Mouse (Mus musculus) limb, embryonic 13.5 days (tissue): ENCODE measurements around the gene Brwd1. TPM values are rescaled to one million over a fixed set of nuclear protein-coding genes. Genes with fewer than 3 reads are reported as not detected.
"Not testable (repeated sequence)": the region's sequence is repeated elsewhere in the genome, so short reads cannot be mapped to it uniquely, and the experiment has no call there.

Source experiments
- ATAC-seq: fragments of 200-750 bp; cut with Nextera tagmentation; 2 replicates; pipeline ENCODE4 v1.8.0; 2017; ENCODE audit warnings: low read depth, moderate number of reproducible peaks, moderate TSS enrichment; ENCODE audit not compliant: low FRiP score
- H3K27ac ChIP-seq: fragments of 300-500 bp; sonication (generic); 2 replicates; pipeline ENCODE4 v1.5.1; 2015; ENCODE audit warnings: inconsistent platforms, mild to moderate bottlenecking, moderate library complexity
- H3K27me3 ChIP-seq: fragments of 300-500 bp; sonication (generic); 2 replicates; pipeline ENCODE4 v1.6.1; 2015; ENCODE audit warnings: mild to moderate bottlenecking, inconsistent platforms
- H3K36me3 ChIP-seq: fragments of 300-500 bp; sonication (generic); 2 replicates; pipeline ENCODE4 v1.6.1; 2015; ENCODE audit warnings: inconsistent platforms, mild to moderate bottlenecking, moderate library complexity
- H3K4me1 ChIP-seq: fragments of 300-500 bp; sonication (generic); 2 replicates; pipeline ENCODE4 v1.6.1; 2015; ENCODE audit warnings: inconsistent platforms
- H3K4me2 ChIP-seq: fragments of 300-500 bp; sonication (generic); replicated peaks from 2 replicates; pipeline ENCODE4 v1.6.1; 2015; ENCODE audit warnings: inconsistent platforms, mild to moderate bottlenecking, moderate library complexity
- H3K4me3 ChIP-seq: fragments of 300-500 bp; sonication (generic); 2 replicates; pipeline ENCODE4 v1.5.1; 2015; ENCODE audit warnings: moderate library complexity, mild to moderate bottlenecking, inconsistent platforms
- H3K9ac ChIP-seq: fragments of 300-500 bp; sonication (generic); 2 replicates; pipeline ENCODE4 v1.6.1; 2015; ENCODE audit warnings: mild to moderate bottlenecking, inconsistent platforms
- H3K9me3 ChIP-seq: fragments of 300-500 bp; sonication (generic); 2 replicates; pipeline ENCODE4 v1.6.1; 2016; ENCODE audit warnings: inconsistent platforms
- WGBS: fragments of 180-500 bp; shearing (Covaris S2); methylation state at CpG from one replicate; pipeline ENCODE4 v1.1.7; 2015; 5-methylcytosine and 5-hydroxymethylcytosine counted together
- polyA plus RNA-seq: library from polyadenylated mRNA; unstranded; fragments of >200 nt; fragmentation: Nextera tagmentation; extraction: Ambion mirVana; gene quantifications from 2 replicates; pipeline ENCODE4 v1.2.1, GENCODE M21; 2015

Brwd1 gene
- polyA plus RNA-seq, 1 experiment from 2014 or later, result 109 TPM

- ATAC-seq, result no peak
- H3K4me2 ChIP-seq, result no peak overlapping the region
- no peak overlapping the region for H3K27ac ChIP-seq
- WGBS, result 90% methylated on average over 5 of the region's 5 CpGs
- H3K4me3 ChIP-seq, result no peak overlapping the region
- no peaks in the 10 kb centered on the region for H3K9me3 ChIP-seq
- H3K36me3 ChIP-seq, result peaks cover 70% of the 10 kb centered on the region
- no peaks in the 10 kb centered on the region for H3K4me1 ChIP-seq
- no peaks in the 10 kb centered on the region for H3K27me3 ChIP-seq
- H3K9ac ChIP-seq, result no peak overlapping the region
These were observed 83.0 kb downstream of the Brwd1 start for GRCm38 (mm10) chr16:95999291-95999690.

GRCm38 (mm10) chr16:95996156-95996555, 86.2 kb downstream of the Brwd1 start:
- H3K4me3 ChIP-seq, result no peak overlapping the region
- no peak overlapping the region for H3K9ac ChIP-seq
- WGBS, result 80% methylated on average over 7 of the region's 7 CpGs
- no peak overlapping the region for H3K4me2 ChIP-seq
- no peak overlapping the region for H3K27ac ChIP-seq
- peaks cover 66% of the 10 kb centered on the region for H3K36me3 ChIP-seq
- H3K9me3 ChIP-seq, result no peaks in the 10 kb centered on the region
- no peaks in the 10 kb centered on the region for H3K27me3 ChIP-seq
- H3K4me1 ChIP-seq, result peaks cover 7% of the 10 kb centered on the region
- no peak for ATAC-seq

GRCm38 (mm10) chr16:95994576-95994975, 87.8 kb downstream of the Brwd1 start:
- not testable (repeated sequence) for H3K4me2 ChIP-seq, H3K4me3 ChIP-seq, H3K27ac ChIP-seq, H3K9me3 ChIP-seq, ATAC-seq, H3K27me3 ChIP-seq, H3K9ac ChIP-seq
- peaks cover 52% of the 10 kb centered on the region for H3K36me3 ChIP-seq
- H3K4me1 ChIP-seq, result peaks cover 13% of the 10 kb centered on the region
- WGBS, result 87% methylated on average over 4 of the region's 4 CpGs

GRCm38 (mm10) chr16:95992596-95992995, 89.7 kb downstream of the Brwd1 start:
- H3K9me3 ChIP-seq, result no peaks in the 10 kb centered on the region
- no peak for ATAC-seq
- WGBS, result 46% methylated on average over 5 of the region's 5 CpGs

GRCm38 (mm10) chr16:95991122-95991900, 91.0 kb downstream of the Brwd1 start:
- ATAC-seq, result no peak
- Histone ChIP-seq H3K27me3 (no peaks in the 10 kb centered on the region), H3K4me2 (peak overlapping the region; percentile 73), H3K9ac (peak overlapping the region; percentile 78), H3K36me3 (peaks cover 52% of the 10 kb centered on the region), H3K4me1 (peaks cover 19% of the 10 kb centered on the region), H3K27ac (peak overlapping the region; percentile 91), H3K9me3 (no peaks in the 10 kb centered on the region), H3K4me3 (peak overlapping the region; percentile 80)
- WGBS, result 5% methylated on average over 10 of the region's 10 CpGs

More at GRCm38 (mm10) chr16:95992596-95992995, 89.7 kb downstream of the Brwd1 start:
- no peak overlapping the region for H3K27ac ChIP-seq
- H3K4me1 ChIP-seq, result peaks cover 19% of the 10 kb centered on the region
- no peaks in the 10 kb centered on the region for H3K27me3 ChIP-seq
- no peak overlapping the region for H3K4me2 ChIP-seq
- peaks cover 52% of the 10 kb centered on the region for H3K36me3 ChIP-seq
- no peak overlapping the region for H3K4me3 ChIP-seq
- H3K9ac ChIP-seq, result no peak overlapping the region

GRCm38 (mm10) chr16:95990462-95991121, 91.7 kb downstream of the Brwd1 start, which contains the start of gene Psmg1:
Gene Psmg1, minus strand, starts transcription at chr16:95990960.
- H3K4me3 ChIP-seq, result peak within 1 kb of the TSS; percentile 80
- ATAC-seq, result peak; percentile 93
- H3K27ac ChIP-seq, result peak within 1 kb of the TSS; percentile 91
- H3K9ac ChIP-seq, result peak within 1 kb of the TSS; percentile 88
- no peaks in the 10 kb centered on the region for H3K27me3 ChIP-seq
- peaks cover 51% of the 10 kb centered on the region for H3K36me3 ChIP-seq
- H3K9me3 ChIP-seq, result no peaks in the 10 kb centered on the region
- H3K4me1 ChIP-seq, result peaks cover 19% of the 10 kb centered on the region
- H3K4me2 ChIP-seq, result peak within 1 kb of the TSS; percentile 73
- under 1% methylated on average over 61 of the region's 62 CpGs for WGBS

- 78% methylated on average over 5 of the region's 5 CpGs for WGBS
- H3K4me3 ChIP-seq, result no peak overlapping the region
- H3K9ac ChIP-seq, result no peak overlapping the region
- no peak for ATAC-seq
- no peaks in the 10 kb centered on the region for H3K9me3 ChIP-seq
- H3K36me3 ChIP-seq, result peaks cover 71% of the 10 kb centered on the region
- H3K27me3 ChIP-seq, result no peaks in the 10 kb centered on the region
- H3K27ac ChIP-seq, result no peak overlapping the region
- H3K4me2 ChIP-seq, result no peak overlapping the region
- H3K4me1 ChIP-seq, result peaks cover 11% of the 10 kb centered on the region
These were observed 97.4 kb downstream of the Brwd1 start for GRCm38 (mm10) chr16:95984911-95985310.

GRCm38 (mm10) chr16:95983601-95984000, 98.7 kb downstream of the Brwd1 start:
- 78% methylated on average over 7 of the region's 7 CpGs for WGBS

GRCm38 (mm10) chr16:95970841-95971240, 111.5 kb downstream of the Brwd1 start:
- H3K4me1 ChIP-seq, result no peaks in the 10 kb centered on the region
- H3K36me3 ChIP-seq, result no peaks in the 10 kb centered on the region
- H3K4me2 ChIP-seq, result no peak overlapping the region
- no peaks in the 10 kb centered on the region for H3K9me3 ChIP-seq
- H3K27ac ChIP-seq, result no peak overlapping the region
- H3K9ac ChIP-seq, result no peak overlapping the region
- no peak overlapping the region for H3K4me3 ChIP-seq
- no peaks in the 10 kb centered on the region for H3K27me3 ChIP-seq
- WGBS, result 85% methylated on average over 2 of the region's 2 CpGs
- ATAC-seq, result no peak

More at GRCm38 (mm10) chr16:95983601-95984000, 98.7 kb downstream of the Brwd1 start:
- H3K9me3 ChIP-seq, result no peaks in the 10 kb centered on the region
- no peak overlapping the region for H3K4me3 ChIP-seq
- H3K4me1 ChIP-seq, result 0 out of 2 replicates have a peak, but pooled peaks cover 3% of the 10 kb centered on the region
- H3K27me3 ChIP-seq, result no peaks in the 10 kb centered on the region
- H3K4me2 ChIP-seq, result no peak overlapping the region
- ATAC-seq, result no peak
- H3K36me3 ChIP-seq, result peaks cover 73% of the 10 kb centered on the region
- H3K27ac ChIP-seq, result no peak overlapping the region
- no peak overlapping the region for H3K9ac ChIP-seq

GRCm38 (mm10) chr16:95967455-95967854, 114.9 kb downstream of the Brwd1 start:
- Histone ChIP-seq H3K27me3 (no peaks in the 10 kb centered on the region; the same call in 1 of the 2 replicates), H3K36me3 (no peaks in the 10 kb centered on the region), H3K9ac (no peak overlapping the region), H3K4me1 (peaks cover 14% of the 10 kb centered on the region), H3K9me3 (no peaks in the 10 kb centered on the region), H3K4me2 (no peak overlapping the region), H3K4me3 (no peak overlapping the region), H3K27ac (no peak overlapping the region)
- WGBS, result 85% methylated on average over 11 of the region's 11 CpGs
- no peak for ATAC-seq

- H3K9ac ChIP-seq, result no peak overlapping the region
- 32% methylated on average over 11 of the region's 11 CpGs for WGBS
- H3K9me3 ChIP-seq, result no peaks in the 10 kb centered on the region
- H3K36me3 ChIP-seq, result no peaks in the 10 kb centered on the region
- H3K4me3 ChIP-seq, result no peak overlapping the region
- no peaks in the 10 kb centered on the region; the same call in 1 of the 2 replicates for H3K27me3 ChIP-seq
- H3K4me1 ChIP-seq, result peaks cover 19% of the 10 kb centered on the region
- H3K27ac ChIP-seq, result no peak overlapping the region
- H3K4me2 ChIP-seq, result peak overlapping the region; percentile 19; the same call in 1 of the 2 replicates
- no peak for ATAC-seq
These were observed 117.8 kb downstream of the Brwd1 start for GRCm38 (mm10) chr16:95964427-95965023.

GRCm38 (mm10) chr16:95961484-95961883, 120.8 kb downstream of the Brwd1 start:
- not testable (repeated sequence) for H3K36me3 ChIP-seq, ATAC-seq, H3K9me3 ChIP-seq, H3K27ac ChIP-seq, H3K4me3 ChIP-seq, H3K9ac ChIP-seq, H3K4me2 ChIP-seq, H3K27me3 ChIP-seq
- peaks cover 19% of the 10 kb centered on the region for H3K4me1 ChIP-seq
- WGBS, result 64% methylated on average over 1 of the region's 1 CpGs
